ENCODE assay signal across 17 mouse cellular contexts in the genomic region with DNA sequence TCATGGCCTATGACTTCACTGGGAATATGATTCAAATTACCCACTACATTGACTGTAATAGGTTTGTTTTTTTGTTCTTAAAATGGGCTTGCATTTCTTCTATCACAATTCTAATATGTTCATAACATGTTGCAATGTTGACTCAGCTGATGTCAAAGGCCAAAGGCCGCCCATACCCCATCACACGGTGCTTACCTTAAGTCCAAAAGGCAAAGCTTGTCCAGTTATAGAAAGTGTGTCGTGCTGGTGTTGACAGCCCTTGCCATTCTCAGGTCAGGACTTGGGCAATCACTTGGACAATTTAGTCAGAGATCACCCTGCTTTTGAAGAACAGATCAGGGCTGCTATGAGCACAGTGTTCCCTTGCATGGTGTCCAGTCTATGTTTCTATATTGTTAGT.
"Had no signal": no experiment of that assay in that cellular context is flagged by ENCODE, and none has a peak within 500 bp of the region (broad histone marks: within the 10 kb centered on the region; RNA-seq: fewer than 3 reads in every experiment).

No protein-coding gene starts in this region.

- H3K9me3 ChIP-seq: lung, embryonic 15.5 days; midbrain, embryonic 13.5 days; midbrain, embryonic 15.5 days; neural tube, embryonic 12.5 days; stomach, embryonic 15.5 days had no signal

- H3K4me2 ChIP-seq: lung, embryonic 15.5 days; midbrain, embryonic 11.5 days; midbrain, embryonic 13.5 days; midbrain, embryonic 15.5 days; neural tube, embryonic 12.5 days; stomach, embryonic 15.5 days had no signal

- H3K36me3 ChIP-seq: lung, embryonic 15.5 days; midbrain, embryonic 13.5 days; midbrain, embryonic 15.5 days; neural tube, embryonic 12.5 days; stomach, embryonic 15.5 days had no signal

- H3K27me3 ChIP-seq: lung, embryonic 15.5 days; megakaryocyte, embryonic 14.5 days; midbrain, embryonic 15.5 days; neural tube, embryonic 12.5 days; stomach, embryonic 15.5 days had no signal

- H3K4me3 ChIP-seq: lung, embryonic 15.5 days; megakaryocyte, embryonic 14.5 days; midbrain, embryonic 13.5 days; midbrain, embryonic 15.5 days; neural tube, embryonic 12.5 days; stomach, embryonic 15.5 days had no signal

- ATAC-seq: lung, postnatal 0 days; midbrain, embryonic 13.5 days; midbrain, embryonic 15.5 days had no signal

- H3K27ac ChIP-seq: liver, embryonic 14.5 days; lung, embryonic 15.5 days; macrophage; midbrain, embryonic 13.5 days; midbrain, embryonic 15.5 days; neural tube, embryonic 12.5 days; stomach, embryonic 15.5 days; stomach, postnatal 0 days had no signal

- DNase-seq: lung, adult 2 months; lung, postnatal 14 days; lung, postnatal 36 days; right cerebral cortex, postnatal 14 days; thymus, adult 2 months; thymus, postnatal 25 days had no signal

- H3K4me1 ChIP-seq: lung, embryonic 15.5 days; megakaryocyte, embryonic 14.5 days; midbrain, embryonic 13.5 days; midbrain, embryonic 15.5 days; neural tube, embryonic 12.5 days; stomach, embryonic 15.5 days had no signal

- H3K9ac ChIP-seq: liver, embryonic 14.5 days; lung, embryonic 15.5 days; midbrain, embryonic 13.5 days; midbrain, embryonic 15.5 days; neural tube, embryonic 12.5 days; stomach, embryonic 15.5 days had no signal
